ENCODE assay signal across 9 mouse cellular contexts in the genomic region with DNA sequence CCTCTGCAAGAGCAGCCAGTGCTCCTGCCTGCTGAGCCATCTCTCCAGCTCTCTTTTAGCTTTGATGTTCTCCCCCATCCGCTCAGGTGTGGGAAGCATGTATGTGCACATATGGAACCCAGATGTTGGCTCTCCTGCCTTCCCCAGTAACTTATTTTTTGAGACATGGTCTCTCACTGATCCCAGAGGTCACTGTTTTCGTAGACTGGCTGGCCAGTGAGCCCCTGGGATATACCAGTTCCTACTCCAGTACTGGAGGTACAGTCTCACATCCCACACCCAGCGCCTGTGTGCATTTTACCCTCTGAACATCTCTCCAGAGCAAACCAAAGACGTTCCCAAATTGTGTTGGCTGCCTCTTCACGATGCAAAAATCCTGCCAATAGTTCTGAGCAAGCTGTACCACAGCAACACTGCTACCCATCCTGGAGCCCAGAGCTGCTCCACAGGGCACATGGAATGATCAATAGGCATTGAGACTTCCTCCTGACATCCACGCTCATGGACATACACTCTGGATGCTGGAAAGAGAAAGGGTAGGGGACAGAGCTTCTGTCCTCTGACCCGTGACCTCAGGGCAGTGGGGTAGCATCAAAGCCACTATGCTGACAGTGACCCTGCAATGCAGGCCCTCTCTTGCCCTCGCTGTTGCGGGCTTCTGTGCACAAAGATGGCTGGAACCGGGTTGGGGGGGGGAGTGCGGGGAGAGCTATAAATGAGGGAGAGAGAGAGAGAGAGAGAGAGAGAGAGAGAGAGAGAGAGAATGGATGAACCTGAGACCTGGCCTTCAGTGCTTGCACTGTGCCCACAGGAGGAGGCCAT.
DNase-seq lines count a peak whose midpoint lies in the region; ATAC-seq and TF ChIP-seq lines count a peak whose summit lies in the region.
"Had no signal": no experiment of that assay in that cellular context is flagged by ENCODE, and none has a peak within 500 bp of the region (broad histone marks: within the 10 kb centered on the region; RNA-seq: fewer than 3 reads in every experiment).

No protein-coding gene starts in this region.

- H3K9ac ChIP-seq in neural tube, embryonic 11.5 days (ENCODE audit: low read length), result peak overlapping the region; percentile 35; the same call in 1 of the 2 replicates
- no peak overlapping the region for H3K9ac ChIP-seq in heart, adult 2 months (ENCODE audit: low read depth, low read length)
- H3K9ac ChIP-seq: liver, embryonic 13.5 days had no signal

- no peak for TF ChIP-seq EP300 in heart, adult 2 months (IDR thresholded peaks at IDR 0.05; ENCODE audit: insufficient read depth, low read depth, low read length)

- intact Hi-C loops in heart, postnatal 36 days (cut with DNase I), result no loop called here
- intact Hi-C loops in heart, adult 2 months (cut with DNase I), result no loop called here

- no peaks in the 10 kb centered on the region for H3K79me2 ChIP-seq in heart, adult 2 months (replicated peaks; ENCODE audit: control insufficient read depth, insufficient read depth, low read length)

- TF ChIP-seq POLR2A in heart, adult 2 months (IDR thresholded peaks at IDR 0.05; ENCODE audit: insufficient read depth, low read depth, low read length), result no peak

- ATAC-seq in neural tube, embryonic 11.5 days (ENCODE audit: insufficient read depth, low FRiP score, low TSS enrichment), result peak; percentile 62
- no peak for ATAC-seq in megakaryocyte progenitor cell, adult 5-6 weeks (replicated peaks; ENCODE audit: poor library complexity)

- 20% methylated on average over 11 of the region's 11 CpGs for WGBS in neural tube, embryonic 11.5 days
- 72% methylated on average over 11 of the region's 11 CpGs for WGBS in heart, adult 2 months

- H3K36me3 ChIP-seq in neural tube, embryonic 11.5 days (ENCODE audit: control insufficient read depth, insufficient read depth, low read length), result no peaks in the 10 kb centered on the region
- no peaks in the 10 kb centered on the region for H3K36me3 ChIP-seq in heart, adult 2 months (ENCODE audit: control insufficient read depth, insufficient read depth, low read length)
- H3K36me3 ChIP-seq: liver, embryonic 13.5 days had no signal

- H3K4me3 ChIP-seq in neural tube, embryonic 11.5 days (ENCODE audit: low read depth, low read length), result no peak overlapping the region
- no peak overlapping the region for H3K4me3 ChIP-seq in heart, adult 2 months
- H3K4me3 ChIP-seq: liver, embryonic 13.5 days had no signal

- H3K27ac ChIP-seq in neural tube, embryonic 11.5 days (ENCODE audit: low read depth, low read length), result peak overlapping the region; percentile 92
- no peak overlapping the region for H3K27ac ChIP-seq in heart, adult 2 months
- H3K27ac ChIP-seq: liver, embryonic 13.5 days had no signal

- peaks cover 29% of the 10 kb centered on the region for H3K4me1 ChIP-seq in neural tube, embryonic 11.5 days (ENCODE audit: control insufficient read depth, insufficient read depth, low read length)
- no peaks in the 10 kb centered on the region for H3K4me1 ChIP-seq in heart, adult 2 months (ENCODE audit: control insufficient read depth, insufficient read depth, low read length)
- H3K4me1 ChIP-seq: liver, embryonic 13.5 days had no signal

- TF ChIP-seq CTCF in heart, adult 2 months (IDR thresholded peaks at IDR 0.05), result no peak

- DNase-seq in embryo, embryonic 11.5 days (ENCODE audit: low read depth, low spot score), result peak; percentile 36
- peak; percentile 38 to 39 for DNase-seq in frontal cortex, postnatal 14 days (ENCODE audit: low spot score in 2 of 2)
- DNase-seq in left cerebral cortex, adult 8-10 months (ENCODE audit: low spot score in 2 of 2), result peak; percentile 30 to 48
- DNase-seq in neural tube, embryonic 11.5 days (ENCODE audit: low spot score), result peak; percentile 60
- DNase-seq in heart, postnatal 36 days, result no peak
- DNase-seq in kidney, adult 9 months, result no peak
- DNase-seq in heart, adult 2 months, result no peak
- DNase-seq: liver, embryonic 13.5 days had no signal

- no peaks in the 10 kb centered on the region for H3K27me3 ChIP-seq in neural tube, embryonic 11.5 days (ENCODE audit: control insufficient read depth, insufficient read depth, low read length)
- no peaks in the 10 kb centered on the region for H3K27me3 ChIP-seq in heart, adult 2 months (ENCODE audit: control insufficient read depth, insufficient read depth, low read length)
- H3K27me3 ChIP-seq: liver, embryonic 13.5 days had no signal

- H3K4me2 ChIP-seq in neural tube, embryonic 11.5 days (ENCODE audit: low read depth), result peak overlapping the region; percentile 45
- H3K4me2 ChIP-seq: liver, embryonic 13.5 days had no signal

- H3K9me3 ChIP-seq in neural tube, embryonic 11.5 days (ENCODE audit: control insufficient read depth, low read length), result no peaks in the 10 kb centered on the region
- H3K9me3 ChIP-seq: liver, embryonic 13.5 days had no signal

Comparison
In these comparisons a context has a peak if more than half of its experiments do, and no peak if none do; other contexts are left out.
1. DNase-seq: peak in embryo, embryonic 11.5 days (single experiment), frontal cortex, postnatal 14 days (2 of 2), left cerebral cortex, adult 8-10 months (2 of 2) and neural tube, embryonic 11.5 days (single experiment); none in heart, postnatal 36 days (0 of 2), kidney, adult 9 months (single experiment) and heart, adult 2 months (0 of 2).